Mouse (Mus musculus) forebrain, embryonic 14.5 days (tissue): ENCODE data around the gene Usp46. TPM values are rescaled to one million over a fixed set of nuclear protein-coding genes. Genes with fewer than 3 reads are reported as not detected.

ENCODE experiments used
- ATAC-seq: fragments of 200-750 bp; cut with Nextera tagmentation; 2 replicates; pipeline ENCODE4 v1.8.0; 2017; ENCODE audit warnings: mild to moderate bottlenecking, moderate library complexity
- DNase-seq: peaks from one replicate; pipeline ENCODE4 v3.0.0-alpha.2; 2015; ENCODE audit warnings: low spot score
- H3K27ac ChIP-seq: fragments of 300-500 bp; sonication (generic); 2 replicates; pipeline ENCODE4 v1.5.1; 2014; ENCODE audit warnings: low read depth, mild to moderate bottlenecking, control low read depth, low read length, moderate library complexity
- H3K27me3 ChIP-seq: fragments of 300-500 bp; sonication (generic); replicated peaks from 2 replicates; pipeline ENCODE4 v1.6.1; 2014; ENCODE audit warnings: low read length, control low read depth, mixed read lengths; ENCODE audit not compliant: control insufficient read depth, insufficient read depth
- H3K36me3 ChIP-seq: fragments of 300-500 bp; sonication (generic); 2 replicates; pipeline ENCODE4 v1.6.1; 2014; ENCODE audit warnings: low read length, control low read depth; ENCODE audit not compliant: control insufficient read depth, insufficient read depth
- H3K4me1 ChIP-seq: fragments of 300-500 bp; sonication (generic); 2 replicates; pipeline ENCODE4 v1.6.1; 2014; ENCODE audit warnings: antibody characterized with exemption, low read length, control low read depth; ENCODE audit not compliant: control insufficient read depth, insufficient read depth
- H3K4me2 ChIP-seq: fragments of 300-500 bp; sonication (generic); 2 replicates; pipeline ENCODE4 v1.6.1; 2014; ENCODE audit warnings: mild to moderate bottlenecking, control low read depth, low read length
- H3K4me3 ChIP-seq: fragments of 300-500 bp; sonication (generic); 2 replicates; pipeline ENCODE4 v1.5.1; 2014; ENCODE audit warnings: low read depth, low read length, control low read depth
- H3K9ac ChIP-seq: fragments of 300-500 bp; sonication (generic); 2 replicates; pipeline ENCODE4 v1.6.1; 2014; ENCODE audit warnings: mild to moderate bottlenecking, low read length, control low read depth, moderate library complexity
- H3K9me3 ChIP-seq: fragments of 300-500 bp; sonication (generic); replicated peaks from 2 replicates; pipeline ENCODE4 v1.6.1; 2016; ENCODE audit warnings: low read length, control low read depth, mixed read lengths; ENCODE audit not compliant: control insufficient read depth
- WGBS: fragments of 180-500 bp; shearing (Covaris S2); extraction: QIAGEN DNeasy Blood & Tissue Kit; methylation state at CpG from one replicate; pipeline ENCODE4 v1.1.7; 2014; 5-methylcytosine and 5-hydroxymethylcytosine counted together
- polyA plus RNA-seq: library from polyadenylated mRNA; unstranded; fragments of >200 nt; fragmentation: Nextera tagmentation; extraction: Ambion mirVana; gene quantifications from 2 replicates; pipeline ENCODE4 v1.2.1, GENCODE M21; 2014

The Usp46 gene
- polyA plus RNA-seq, 1 experiment from 2014 or later: 31.8 TPM

GRCm38 (mm10) chr5:74017488-74017887, 50.7 kb downstream of the Usp46 start:
- DNase-seq (no peak), ATAC-seq (no peak)
- WGBS: 93% methylated on average over 5 of the region's 5 CpGs
- Histone ChIP-seq H3K27ac (no peak overlapping the region), H3K4me3 (no peak overlapping the region), H3K36me3 (peaks cover 14% of the 10 kb centered on the region), H3K9me3 (no peaks in the 10 kb centered on the region), H3K27me3 (no peaks in the 10 kb centered on the region), H3K9ac (no peak overlapping the region), H3K4me1 (no peaks in the 10 kb centered on the region), H3K4me2 (no peak overlapping the region)

- ATAC-seq (no peak), DNase-seq (no peak)
- Histone ChIP-seq H3K4me1 (no peaks in the 10 kb centered on the region), H3K4me3 (no peak overlapping the region), H3K4me2 (no peak overlapping the region), H3K27ac (no peak overlapping the region), H3K9ac (no peak overlapping the region), H3K36me3 (peaks cover 11% of the 10 kb centered on the region), H3K9me3 (no peaks in the 10 kb centered on the region), H3K27me3 (no peaks in the 10 kb centered on the region)
- WGBS: 97% methylated on average over 10 of the region's 10 CpGs
Observed at GRCm38 (mm10) chr5:74011629-74012028, 56.6 kb downstream of the Usp46 start.

- no peak overlapping the region for H3K4me3 ChIP-seq
- H3K27ac ChIP-seq: no peak overlapping the region
- H3K4me2 ChIP-seq: no peak overlapping the region
- no peak for DNase-seq
- peaks cover 11% of the 10 kb centered on the region; the same call in 1 of the 2 replicates for H3K36me3 ChIP-seq
- no peaks in the 10 kb centered on the region for H3K9me3 ChIP-seq
- 77% methylated on average over 3 of the region's 3 CpGs for WGBS
- no peak overlapping the region for H3K9ac ChIP-seq
- ATAC-seq: no peak
- no peaks in the 10 kb centered on the region for H3K4me1 ChIP-seq
- no peaks in the 10 kb centered on the region for H3K27me3 ChIP-seq
Observed at GRCm38 (mm10) chr5:74007492-74008070, 60.6 kb downstream of the Usp46 start.

GRCm38 (mm10) chr5:74005936-74006335, 62.3 kb downstream of the Usp46 start:
- Histone ChIP-seq H3K36me3 (peaks cover 27% of the 10 kb centered on the region; the same call in 1 of the 2 replicates), H3K27me3 (no peaks in the 10 kb centered on the region), H3K4me2 (no peak overlapping the region), H3K4me1 (no peaks in the 10 kb centered on the region), H3K27ac (no peak overlapping the region), H3K9me3 (no peaks in the 10 kb centered on the region), H3K4me3 (no peak overlapping the region), H3K9ac (no peak overlapping the region)
- DNase-seq (no peak), ATAC-seq (no peak)
- WGBS: 97% methylated on average over 2 of the region's 2 CpGs

GRCm38 (mm10) chr5:74001743-74002142, 66.5 kb downstream of the Usp46 start:
- Histone ChIP-seq H3K4me3 (no peak overlapping the region), H3K27me3 (no peaks in the 10 kb centered on the region), H3K9me3 (no peaks in the 10 kb centered on the region), H3K4me2 (no peak overlapping the region), H3K36me3 (peaks cover 29% of the 10 kb centered on the region; the same call in 1 of the 2 replicates), H3K9ac (no peak overlapping the region), H3K4me1 (no peaks in the 10 kb centered on the region), H3K27ac (no peak overlapping the region)
- ATAC-seq (no peak), DNase-seq (no peak)
- 88% methylated on average over 9 of the region's 9 CpGs for WGBS

GRCm38 (mm10) chr5:73998966-73999365, 69.3 kb downstream of the Usp46 start:
- Histone ChIP-seq H3K27ac (no peak overlapping the region), H3K9ac (no peak overlapping the region), H3K27me3 (no peaks in the 10 kb centered on the region), H3K36me3 (peaks cover 24% of the 10 kb centered on the region; the same call in 1 of the 2 replicates), H3K4me2 (no peak overlapping the region), H3K4me3 (no peak overlapping the region), H3K4me1 (no peaks in the 10 kb centered on the region), H3K9me3 (no peaks in the 10 kb centered on the region)
- 89% methylated on average over 5 of the region's 5 CpGs for WGBS
- DNase-seq: no peak
- no peak for ATAC-seq

GRCm38 (mm10) chr5:73994850-73995249, 73.4 kb downstream of the Usp46 start:
- ATAC-seq: no peak
- no peaks in the 10 kb centered on the region for H3K36me3 ChIP-seq
- H3K27me3 ChIP-seq: no peaks in the 10 kb centered on the region
- H3K4me1 ChIP-seq: no peaks in the 10 kb centered on the region
- H3K9me3 ChIP-seq: no peaks in the 10 kb centered on the region
- H3K4me3 ChIP-seq: no peak overlapping the region
- no peak overlapping the region for H3K9ac ChIP-seq
- DNase-seq: no peak
- H3K4me2 ChIP-seq: no peak overlapping the region
- H3K27ac ChIP-seq: no peak overlapping the region

- WGBS: 90% methylated on average over 4 of the region's 4 CpGs
- H3K9me3 ChIP-seq: no peaks in the 10 kb centered on the region
Observed at GRCm38 (mm10) chr5:73993538-73993937, 74.7 kb downstream of the Usp46 start.

GRCm38 (mm10) chr5:73992321-73992720, 75.9 kb downstream of the Usp46 start:
- no peak overlapping the region for H3K4me2 ChIP-seq
- H3K27ac ChIP-seq: no peak overlapping the region
- H3K4me3 ChIP-seq: no peak overlapping the region
- H3K4me1 ChIP-seq: no peaks in the 10 kb centered on the region
- H3K36me3 ChIP-seq: no peaks in the 10 kb centered on the region
- DNase-seq (no peak), ATAC-seq (no peak)
- 92% methylated on average over 13 of the region's 13 CpGs for WGBS
- no peak overlapping the region for H3K9ac ChIP-seq
- H3K9me3 ChIP-seq: no peaks in the 10 kb centered on the region
- H3K27me3 ChIP-seq: no peaks in the 10 kb centered on the region

More at GRCm38 (mm10) chr5:73993538-73993937, 74.7 kb downstream of the Usp46 start:
- no peaks in the 10 kb centered on the region for H3K4me1 ChIP-seq
- no peaks in the 10 kb centered on the region for H3K36me3 ChIP-seq
- ATAC-seq: no peak
- DNase-seq: no peak
- H3K27ac ChIP-seq: no peak overlapping the region
- H3K4me2 ChIP-seq: no peak overlapping the region
- H3K4me3 ChIP-seq: no peak overlapping the region
- no peak overlapping the region for H3K9ac ChIP-seq
- no peaks in the 10 kb centered on the region for H3K27me3 ChIP-seq
